Comparison of ENCODE assay signal across 9 mouse cellular contexts in the genomic region with DNA sequence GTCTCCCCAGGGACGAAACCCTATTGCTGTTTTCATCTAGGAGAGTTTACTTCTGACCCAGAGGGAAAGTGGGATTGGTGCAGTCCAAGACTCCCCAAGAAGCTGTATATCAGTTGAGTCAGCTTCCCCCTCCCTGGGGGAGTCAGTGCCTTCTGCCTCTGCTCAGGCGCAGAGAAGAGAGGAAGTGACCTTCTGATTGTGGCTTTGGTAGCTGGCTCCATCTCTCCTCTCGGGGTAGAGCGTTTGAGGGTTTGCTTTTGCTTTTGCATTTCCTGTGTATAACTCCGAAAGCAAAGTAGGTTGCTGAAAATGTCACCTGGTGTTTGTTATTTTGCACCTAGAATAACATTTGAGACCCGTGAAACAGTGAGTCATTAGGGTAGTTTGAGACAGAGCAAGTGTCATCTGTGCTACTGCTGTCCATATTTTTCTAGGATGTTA. TPM values are rescaled to one million over a fixed set of nuclear protein-coding genes. Genes with fewer than 3 reads are reported as not detected.
A peak's percentile ranks its signal among the peaks of the same experiment; 100 is the strongest.
DNase-seq lines count a peak whose midpoint lies in the region; ATAC-seq and TF ChIP-seq lines count a peak whose summit lies in the region.
"Had no signal": no experiment of that assay in that cellular context is flagged by ENCODE, and none has a peak within 500 bp of the region (broad histone marks: within the 10 kb centered on the region; RNA-seq: fewer than 3 reads in every experiment).

No protein-coding gene starts in this region.

- peak; percentile 36 to 48 for DNase-seq in lung, adult 18-20 months
- no peak for DNase-seq in lung, postnatal 14 days
- no peak for DNase-seq in liver, postnatal 0 days
- peak; percentile 81 for DNase-seq in thymus, postnatal 25 days
- no peak for DNase-seq in urinary bladder, postnatal 10 days (ENCODE audit: low spot score)
- DNase-seq in yolk sac, embryonic 10.5 days (ENCODE audit: low spot score): no peak
- DNase-seq in hindbrain, embryonic 11.5 days (ENCODE audit: low spot score): no peak

- no peak for TF ChIP-seq EP300 in liver, postnatal 0 days (IDR thresholded peaks at IDR 0.05; ENCODE audit: low read depth)

- no peaks in the 10 kb centered on the region for H3K27me3 ChIP-seq in liver, postnatal 0 days (ENCODE audit: insufficient read depth, low read length)
- no peaks in the 10 kb centered on the region for H3K27me3 ChIP-seq in hindbrain, embryonic 11.5 days (ENCODE audit: control insufficient read depth, insufficient read depth, low read length)
- H3K27me3 ChIP-seq: midbrain, embryonic 12.5 days had no signal

- H3K36me3 ChIP-seq in liver, postnatal 0 days (replicated peaks; ENCODE audit: insufficient read depth, low read length): no peaks in the 10 kb centered on the region
- H3K36me3 ChIP-seq in hindbrain, embryonic 11.5 days (ENCODE audit: control insufficient read depth, insufficient read depth, low read length): no peaks in the 10 kb centered on the region
- H3K36me3 ChIP-seq: midbrain, embryonic 12.5 days had no signal

- peak overlapping the region; percentile 55 for H3K27ac ChIP-seq in liver, postnatal 0 days (ENCODE audit: low read depth)
- no peak overlapping the region for H3K27ac ChIP-seq in hindbrain, embryonic 11.5 days (ENCODE audit: low read depth, low read length)
- H3K27ac ChIP-seq: midbrain, embryonic 12.5 days had no signal

- no peak overlapping the region for H3K9ac ChIP-seq in liver, postnatal 0 days (replicated peaks)
- no peak overlapping the region for H3K9ac ChIP-seq in hindbrain, embryonic 11.5 days (ENCODE audit: low read depth, low read length)
- H3K9ac ChIP-seq: midbrain, embryonic 12.5 days had no signal

- H3K4me3 ChIP-seq in liver, postnatal 0 days (ENCODE audit: low read depth, low read length): no peak overlapping the region
- H3K4me3 ChIP-seq in hindbrain, embryonic 11.5 days (ENCODE audit: low read depth, low read length): no peak overlapping the region
- H3K4me3 ChIP-seq: midbrain, embryonic 12.5 days had no signal

- peaks cover 51% of the 10 kb centered on the region for H3K4me1 ChIP-seq in liver, postnatal 0 days (ENCODE audit: insufficient read depth)
- peaks cover 2% of the 10 kb centered on the region; the same call in 1 of the 2 replicates for H3K4me1 ChIP-seq in hindbrain, embryonic 11.5 days (replicated peaks; ENCODE audit: control insufficient read depth, insufficient read depth, low read length)

- H3K9me3 ChIP-seq in liver, postnatal 0 days (ENCODE audit: low read length): no peaks in the 10 kb centered on the region
- H3K9me3 ChIP-seq in hindbrain, embryonic 11.5 days (ENCODE audit: control insufficient read depth, low read length): no peaks in the 10 kb centered on the region
- H3K9me3 ChIP-seq: midbrain, embryonic 12.5 days had no signal

- peak; percentile 95 for ATAC-seq in granulocyte monocyte progenitor cell, adult 5-6 weeks (replicated peaks; ENCODE audit: poor library complexity, severe bottlenecking)
- ATAC-seq in liver, postnatal 0 days: 0 out of 2 replicates have a peak, but pooled peaks have one; percentile 22
- ATAC-seq in hindbrain, embryonic 11.5 days (ENCODE audit: low FRiP score): no peak

- peak overlapping the region; percentile 47; the same call in 1 of the 2 replicates for H3K4me2 ChIP-seq in liver, postnatal 0 days (ENCODE audit: low read depth, low read length)
- no peak overlapping the region for H3K4me2 ChIP-seq in hindbrain, embryonic 11.5 days (replicated peaks; ENCODE audit: low read depth, low read length)
- H3K4me2 ChIP-seq: midbrain, embryonic 12.5 days had no signal

- WGBS in liver, postnatal 0 days (ENCODE audit: insufficient replicate concordance): 31% methylated on average over 6 of the region's 6 CpGs
- WGBS in hindbrain, embryonic 11.5 days: 79% methylated on average over 6 of the region's 6 CpGs

- no peak for TF ChIP-seq CTCF in liver, postnatal 0 days (IDR thresholded peaks at IDR 0.05; ENCODE audit: low read depth)

RNA-seq across cellular contexts. Expression of a gene that starts 42.3 kb away (rescaled TPM):
- 29.6 and 31.9 TPM in 2 replicates for total RNA-seq in granulocyte monocyte progenitor cell, adult 5-6 weeks (2014; fragmentation: Nextera tagmentation)
- total RNA-seq in granulocyte monocyte progenitor cell, adult 5-6 weeks (2017): 16.7 and 21.9 TPM in 2 replicates
- 4.8 and 5.1 TPM in 2 replicates for polyA plus RNA-seq in liver, postnatal 0 days (2015; fragmentation: Nextera tagmentation; extraction: Ambion mirVana)
- 13.3 and 14.3 TPM in 2 replicates for polyA plus RNA-seq in hindbrain, embryonic 11.5 days (2014; fragmentation: Nextera tagmentation; extraction: Ambion mirVana)

Comparison
In these comparisons a context has a peak if more than half of its experiments do, and no peak if none do; other contexts are left out.
1. DNase-seq: peak in lung, adult 18-20 months (2 of 2) and thymus, postnatal 25 days (single experiment); none in lung, postnatal 14 days (single experiment), liver, postnatal 0 days (single experiment), urinary bladder, postnatal 10 days (single experiment), yolk sac, embryonic 10.5 days (single experiment) and hindbrain, embryonic 11.5 days (single experiment).